Mouse (Mus musculus): ENCODE measurements around the gene Zfp664.

Gene Zfp664

DNA sequence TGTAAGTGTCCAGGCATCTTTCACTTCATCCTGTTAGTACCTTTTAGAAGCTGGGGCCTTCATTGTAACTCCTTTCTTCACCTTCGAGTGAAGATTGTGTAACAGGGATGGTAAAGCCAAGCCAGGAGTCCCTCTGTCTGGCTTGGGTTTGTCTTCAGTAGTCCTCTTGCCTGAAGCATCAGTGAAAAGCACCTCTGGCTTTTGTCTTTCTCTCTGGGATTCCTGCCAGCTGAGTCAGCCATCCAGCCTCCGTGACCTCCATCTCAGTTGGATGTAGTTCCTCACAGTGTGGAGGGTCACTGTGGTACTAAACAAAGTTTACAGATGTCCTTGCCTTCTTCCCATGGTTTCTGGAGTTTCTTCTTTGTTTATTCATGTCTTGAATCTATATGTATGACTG, 9.5 kb downstream of the Zfp664 start:
- in situ Hi-C loops (cut with MboI, MseI): loop anchor here (10.0 kb wide), 1 partner anchor 267 kb away; no protein-coding TSS in a partner anchor

GRCm38 (mm10) chr5:124873096-124873495, 10.6 kb downstream of the Zfp664 start:
- in situ Hi-C loops (cut with MboI, MseI): loop anchor here (10.0 kb wide), 1 partner anchor 268 kb away; no protein-coding TSS in a partner anchor

GRCm38 (mm10) chr5:124873890-124874601, 11.6 kb downstream of the Zfp664 start:
- in situ Hi-C loops (cut with MboI, MseI): loop anchor here (10.0 kb wide), 1 partner anchor 269 kb away; no protein-coding TSS in a partner anchor

DNA sequence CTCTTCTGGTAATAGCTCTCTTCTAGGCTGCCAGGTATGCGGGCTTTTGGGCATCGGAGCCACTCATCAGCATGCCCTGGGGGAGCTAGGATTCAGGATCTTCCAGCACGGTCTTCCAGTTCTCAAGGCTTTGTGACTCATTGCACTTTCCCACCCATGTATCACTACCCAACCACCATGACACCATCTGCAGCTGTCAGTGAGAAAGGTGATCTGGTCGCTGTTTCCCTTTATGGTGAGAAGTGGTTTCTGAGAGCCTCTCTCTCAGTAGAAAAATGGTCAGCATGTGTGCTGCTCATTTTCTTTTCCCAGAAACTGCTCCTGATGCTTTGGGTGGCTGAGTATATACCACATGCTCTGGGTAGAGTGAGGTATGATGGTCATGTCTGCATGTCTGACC, 16.8 kb downstream of the Zfp664 start:
- in situ Hi-C loops (cut with MboI, MseI): loop anchor here (10.0 kb wide), 1 partner anchor 274 kb away; no protein-coding TSS in a partner anchor

- in situ Hi-C loops (cut with MboI, MseI): loop anchor here (10.0 kb wide), 1 partner anchor 275 kb away; no protein-coding TSS in a partner anchor
Measured at GRCm38 (mm10) chr5:124879801-124880200, 17.3 kb downstream of the Zfp664 start.

DNA sequence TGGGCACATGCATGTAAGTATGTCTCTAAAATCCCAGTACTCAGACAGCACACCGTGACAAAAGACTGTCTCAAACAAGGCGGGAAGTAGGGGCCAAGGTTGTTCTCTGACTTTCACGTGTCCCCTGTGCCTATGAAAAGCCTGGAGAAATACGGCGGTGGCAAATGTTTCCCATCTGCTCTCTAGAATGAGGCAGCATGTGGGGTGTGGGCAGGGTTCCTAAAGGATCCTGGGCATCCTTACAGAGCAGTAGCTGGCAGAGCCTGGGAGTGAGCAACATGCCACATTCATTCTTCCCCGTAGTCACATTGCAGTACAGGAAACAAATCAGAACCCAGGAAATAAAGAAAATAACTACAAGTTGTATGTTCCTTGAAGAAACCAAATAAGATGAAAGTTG, 21.4 kb downstream of the Zfp664 start:
- in situ Hi-C loops (cut with MboI, MseI): no loop called here

GRCm38 (mm10) chr5:124888661-124889060, 26.2 kb downstream of the Zfp664 start:
- in situ Hi-C loops (cut with MboI, MseI): no loop called here

- in situ Hi-C loops (cut with MboI, MseI): no loop called here
Measured at GRCm38 (mm10) chr5:124891921-124892370, 29.5 kb downstream of the Zfp664 start.

- in situ Hi-C loops (cut with MboI, MseI): no loop called here
Measured at GRCm38 (mm10) chr5:124896135-124896534, 33.6 kb downstream of the Zfp664 start.

GRCm38 (mm10) chr5:124899945-124900631, 37.6 kb downstream of the Zfp664 start:
- in situ Hi-C loops (cut with MboI, MseI): no loop called here

- in situ Hi-C loops (cut with MboI, MseI): no loop called here
Measured at GRCm38 (mm10) chr5:124900738-124901490, 38.4 kb downstream of the Zfp664 start.

- in situ Hi-C loops (cut with MboI, MseI): no loop called here
Measured at GRCm38 (mm10) chr5:124901675-124902074, 39.2 kb downstream of the Zfp664 start.

DNA sequence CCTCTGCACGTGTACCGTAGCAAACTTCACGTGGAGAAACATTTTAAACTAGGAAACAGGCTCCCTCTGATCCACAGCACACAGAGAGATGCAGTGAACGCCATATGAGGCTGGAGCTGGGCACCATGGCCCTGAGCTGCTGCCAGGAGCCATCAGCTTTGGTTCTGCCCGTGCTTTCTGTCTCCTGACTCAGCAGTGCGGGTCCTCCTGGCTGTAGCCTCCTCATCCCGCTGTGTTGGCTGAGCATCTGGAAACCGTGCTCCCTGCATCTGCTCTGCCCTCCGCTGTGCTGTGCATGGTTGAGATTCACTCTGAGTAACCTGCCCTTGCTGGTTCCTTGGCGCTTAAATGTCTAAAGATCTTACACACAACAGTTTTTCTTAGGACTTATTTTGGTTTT, 39.7 kb downstream of the Zfp664 start:
- in situ Hi-C loops (cut with MboI, MseI): no loop called here

- in situ Hi-C loops (cut with MboI, MseI): no loop called here
Measured at GRCm38 (mm10) chr5:124903852-124904251, 41.4 kb downstream of the Zfp664 start.

DNA sequence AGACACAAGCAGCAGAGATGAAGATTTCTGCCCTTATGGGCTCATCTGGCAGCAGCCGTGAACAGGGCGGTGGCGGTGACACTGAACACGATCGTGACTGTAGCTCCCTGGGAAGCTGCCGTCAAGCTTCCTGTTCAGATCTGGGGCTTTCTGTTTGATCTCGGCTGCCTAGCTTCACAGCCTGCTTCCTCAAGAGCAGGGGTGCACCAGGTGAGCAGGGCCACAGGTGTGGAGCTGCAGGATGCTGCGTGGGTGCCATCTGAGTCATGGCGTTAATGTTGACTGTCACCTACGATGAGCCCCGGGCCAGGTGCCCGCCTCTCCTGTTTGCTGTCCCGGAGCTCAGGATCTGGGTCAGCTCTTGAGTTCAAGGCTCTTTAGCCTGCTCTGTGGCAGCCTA, 44.4 kb downstream of the Zfp664 start:
- in situ Hi-C loops (cut with MboI, MseI): loop anchor here (5.0 kb wide), 2 partner anchors 105 to 365 kb away; no protein-coding TSS in a partner anchor

GRCm38 (mm10) chr5:124908860-124909259, 46.4 kb downstream of the Zfp664 start:
- in situ Hi-C loops (cut with MboI, MseI): loop anchor here (5.0 kb wide), 2 partner anchors 103 to 363 kb away; no protein-coding TSS in a partner anchor

DNA sequence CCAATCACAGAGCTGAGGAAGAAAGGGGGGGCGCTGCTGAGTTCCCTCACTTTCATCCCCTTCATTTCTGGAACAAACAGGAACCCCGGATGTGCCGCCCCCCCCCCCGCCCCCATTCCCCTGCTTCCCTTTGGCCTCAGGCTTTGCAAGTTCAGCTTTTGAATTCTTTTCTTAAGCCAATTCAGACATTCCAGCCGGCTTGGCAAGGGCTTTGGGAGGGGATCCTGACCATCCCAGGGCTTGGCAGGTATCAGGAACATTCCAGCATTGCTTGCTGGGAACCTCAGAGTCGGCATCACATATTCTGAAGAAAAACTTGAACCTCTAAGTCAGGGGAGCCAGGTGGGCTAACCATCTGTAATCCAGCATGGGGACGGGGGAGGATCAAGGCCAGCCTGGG, 49.8 kb downstream of the Zfp664 start:
- in situ Hi-C loops (cut with MboI, MseI): loop anchor here (5.0 kb wide), 1 partner anchor 45 kb away; no protein-coding TSS in a partner anchor

DNA sequence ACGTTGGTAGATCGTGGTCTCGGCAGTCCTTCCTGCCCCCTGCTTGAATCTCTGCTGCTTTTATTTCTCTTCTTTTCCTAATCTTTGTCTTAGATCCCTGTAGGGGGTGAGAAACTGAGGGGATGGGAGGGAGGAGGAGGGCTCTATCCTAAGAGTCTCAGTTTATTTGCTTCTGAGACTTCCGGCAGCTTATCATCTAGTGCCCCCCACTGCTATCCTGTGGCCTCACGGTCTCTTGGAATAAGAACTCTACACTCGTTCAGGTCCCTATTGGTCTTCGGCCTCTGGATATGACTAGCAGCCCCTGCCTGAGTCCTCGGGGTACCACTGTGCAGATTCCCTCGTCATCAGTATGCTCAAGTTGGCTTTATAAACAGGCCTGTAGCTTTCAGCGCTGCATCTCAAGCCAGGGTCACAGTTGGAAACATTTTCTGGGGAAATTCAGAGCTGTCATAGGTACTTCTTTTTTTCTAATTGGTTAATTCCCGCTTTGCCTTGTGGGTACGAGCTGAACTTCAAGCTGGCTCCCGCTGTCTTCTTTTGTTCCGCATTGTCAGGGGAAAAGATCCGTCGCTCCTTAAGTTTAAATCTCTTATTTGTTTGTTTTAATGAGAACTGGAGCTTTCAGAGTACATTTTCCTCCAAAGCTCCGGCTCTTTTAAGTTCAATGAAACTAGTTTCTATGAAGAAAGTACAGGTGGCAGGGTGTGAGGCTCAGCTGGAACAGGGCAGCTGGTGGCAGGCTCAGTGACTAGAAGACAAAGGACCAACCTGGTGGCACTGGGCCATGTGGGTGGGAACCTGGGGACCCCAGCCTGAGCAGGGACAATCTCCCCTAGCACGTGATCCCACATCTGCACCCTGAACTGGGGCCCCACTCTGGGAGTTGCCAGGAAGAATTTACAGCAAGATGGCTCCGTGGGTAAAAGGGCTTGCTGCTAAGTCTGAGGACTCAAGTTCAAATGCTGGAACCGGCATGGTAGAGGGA, 50.7 kb downstream of the Zfp664 start:
- in situ Hi-C loops (cut with MboI, MseI): loop anchor here (5.0 kb wide), 1 partner anchor 44 kb away; no protein-coding TSS in a partner anchor

- in situ Hi-C loops (cut with MboI, MseI): no loop called here
Measured at GRCm38 (mm10) chr5:124919798-124920197, 57.3 kb downstream of the Zfp664 start.

GRCm38 (mm10) chr5:124921410-124921809, 58.9 kb downstream of the Zfp664 start:
- in situ Hi-C loops (cut with MboI, MseI): no loop called here

Measured in regulatory T cell (primary cell).